Mouse (Mus musculus): ENCODE measurements at regions not wholly inside any gene's neighbourhood (a gene's known extent, or its start where the extent isn't known, plus 50 kb on each side); places are given as distances from the start of the nearest gene placed in this dataset.

DNA sequence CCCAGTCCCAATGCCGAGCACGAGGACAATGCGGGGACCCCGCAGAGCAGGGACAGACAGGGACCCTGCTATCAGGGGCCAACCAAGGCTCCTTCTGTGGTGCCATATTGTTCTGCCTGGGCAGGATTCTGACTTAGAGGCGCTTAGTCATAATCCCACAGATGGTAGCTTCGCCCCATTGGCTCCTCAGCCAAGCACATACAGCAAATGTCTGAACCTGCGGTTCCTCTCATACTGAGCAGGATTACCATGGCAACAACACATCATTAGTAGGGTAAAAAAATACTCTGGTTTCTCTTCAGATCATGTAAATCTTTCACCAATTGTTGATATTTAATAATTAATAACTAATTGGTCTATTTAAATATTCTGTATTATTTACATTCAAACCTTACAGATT, 2140.3 kb upstream of the Cdh20 start:
- DNase-seq: peak; percentile 93

- DNase-seq: no peak
These were observed 2123.9 kb upstream of the Cdh20 start for GRCm38 (mm10) chr1:102644379-102644778.

DNA sequence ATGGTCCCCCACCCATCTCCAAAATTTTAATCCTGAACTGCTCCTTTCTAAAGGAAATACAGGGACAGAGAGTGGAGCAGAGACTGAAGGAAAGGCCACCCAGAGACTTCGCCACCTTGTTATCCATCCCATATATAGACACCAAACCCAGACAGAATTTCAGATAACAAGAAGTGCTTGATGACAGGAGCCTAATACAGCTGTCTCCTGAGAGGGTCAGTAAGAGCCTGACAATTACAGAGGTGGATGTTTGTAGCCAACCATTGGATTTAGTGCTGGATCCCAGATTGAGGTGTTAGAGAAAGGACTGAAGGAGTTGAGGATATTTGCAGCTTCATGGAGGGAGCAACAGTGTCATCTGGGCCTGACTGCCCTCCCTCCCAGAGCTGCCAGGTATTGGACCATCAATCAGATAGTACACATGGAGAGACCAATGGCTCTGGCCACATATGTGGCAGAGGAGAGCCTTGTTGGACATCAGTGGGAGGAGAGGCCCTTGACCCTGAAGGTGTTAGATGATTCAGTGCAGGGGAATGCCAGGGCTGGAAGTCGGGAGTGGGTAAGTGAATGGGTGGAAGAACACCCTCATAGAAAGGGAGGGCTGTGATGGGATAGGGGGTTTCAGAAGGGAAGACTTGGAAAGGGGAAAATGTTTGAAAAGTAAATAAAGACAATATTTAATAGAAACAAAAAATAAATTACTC, 2080.8 kb upstream of the Cdh20 start:
- no peak for DNase-seq

GRCm38 (mm10) chr1:102716459-102716858, 2051.9 kb upstream of the Cdh20 start:
- no peak for DNase-seq

DNA sequence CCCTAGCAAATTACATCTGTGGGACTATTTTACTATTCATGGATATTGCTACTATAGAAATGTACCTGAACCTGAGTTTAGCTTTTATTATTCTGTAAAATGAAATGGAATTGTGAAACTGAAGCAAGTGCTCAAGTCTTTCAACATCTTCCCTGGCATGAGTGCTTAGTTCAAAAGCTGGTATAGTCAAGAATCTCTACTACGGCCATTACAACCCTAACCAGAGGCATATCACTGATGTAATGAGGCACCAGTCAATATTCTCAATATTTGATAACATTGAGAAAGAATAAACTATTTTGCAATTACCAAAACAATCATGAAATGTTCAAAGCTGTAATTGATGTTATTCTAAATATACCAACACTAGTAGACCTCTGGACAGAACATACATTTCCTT, 2034.3 kb upstream of the Cdh20 start:
- no peak for DNase-seq

DNA sequence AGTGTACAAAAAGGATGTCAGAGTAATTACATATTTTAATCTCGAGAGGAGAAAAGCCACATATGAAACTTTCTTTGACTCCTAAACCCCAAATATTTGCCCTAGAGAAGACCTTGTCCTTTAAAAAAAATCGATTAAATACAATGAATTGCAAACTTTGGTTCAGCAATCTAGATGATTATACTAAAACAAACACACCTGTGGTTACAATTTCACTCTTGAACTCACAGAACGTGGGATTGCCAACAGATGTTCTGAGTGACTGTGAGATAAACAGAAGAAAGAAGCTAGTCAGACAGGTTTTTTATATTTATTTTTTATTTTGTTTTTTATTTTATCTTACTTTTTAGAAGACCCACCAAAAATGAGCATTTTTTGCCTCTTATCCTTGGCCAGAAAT, 2032.9 kb upstream of the Cdh20 start:
- DNase-seq: no peak

DNA sequence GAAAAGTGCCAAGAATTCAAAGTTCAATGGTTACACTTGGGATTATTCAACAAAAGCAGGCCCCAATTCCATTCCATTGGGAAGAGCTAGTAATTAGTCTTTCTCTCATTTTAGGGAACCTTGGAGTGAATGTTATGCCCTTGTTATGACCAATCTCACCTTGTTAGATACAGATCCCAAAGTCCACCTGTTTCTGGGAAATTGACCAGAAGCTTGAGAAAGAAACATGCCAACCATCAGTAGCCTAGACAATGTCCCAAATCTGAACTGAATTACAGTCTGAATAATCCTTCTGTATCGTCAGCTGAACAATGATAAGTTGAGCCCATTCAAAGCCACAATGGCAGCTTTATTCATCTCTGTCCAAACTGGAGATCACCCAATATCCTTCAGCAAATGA, 2010.4 kb upstream of the Cdh20 start:
- DNase-seq: no peak
